Mouse (Mus musculus) myocyte (in vitro differentiated cells): ENCODE measurements around the gene Fabp7. TPM values are rescaled to one million over a fixed set of nuclear protein-coding genes. Genes with fewer than 3 reads are reported as not detected.

Experiments used
- H3K27me3 ChIP-seq: one replicate; pipeline ENCODE4 v1.6.1; 2011; ENCODE audit not compliant: control insufficient read depth, insufficient read depth, insufficient read length
- H3K36me3 ChIP-seq: one replicate; pipeline ENCODE4 v1.6.1; 2011; ENCODE audit not compliant: control insufficient read depth, insufficient read depth
- H3K4me2 ChIP-seq: one replicate; pipeline ENCODE4 v1.6.1; 2011; ENCODE audit warnings: low read depth, control low read depth
- H3K4me3 ChIP-seq: one replicate; pipeline ENCODE4 v1.5.1; 2011; ENCODE audit warnings: mild to moderate bottlenecking, control low read depth, moderate library complexity
- H3K79me2 ChIP-seq: one replicate; pipeline ENCODE4 v1.6.1; 2011; ENCODE audit not compliant: control insufficient read depth, insufficient read depth
- H3ac ChIP-seq: one replicate; pipeline ENCODE4 v1.6.1; 2011; ENCODE audit not compliant: control insufficient read depth, insufficient read length
- CEBPB ChIP-seq: IDR thresholded peaks from 2 replicates; pipeline ENCODE4 v1.6.1; 2011; ENCODE audit warnings: mild to moderate bottlenecking, moderate library complexity; ENCODE audit not compliant: poor library complexity, insufficient read depth, severe bottlenecking
- E2F4 ChIP-seq: IDR thresholded peaks from one replicate; pipeline ENCODE4 v1.6.1; 2011; ENCODE audit warnings: mild to moderate bottlenecking, control low read depth, moderate library complexity; ENCODE audit not compliant: insufficient read depth
- MYOD1 ChIP-seq, 3 experiments: IDR thresholded peaks; one replicate each; pipeline ENCODE4 v1.6.1; 2011; ENCODE audit warnings: control low read depth in 2 of 3, low read depth in 2 of 3, mild to moderate bottlenecking in 2 of 3, moderate library complexity in 1 of 3; ENCODE audit not compliant: insufficient read length in 2 of 3, control insufficient read depth in 1 of 3
- MYOG ChIP-seq, 3 experiments: IDR thresholded peaks; one replicate each; pipeline ENCODE4 v1.6.1; 2011; ENCODE audit warnings: control low read depth in 2 of 3, low read depth in 2 of 3, mild to moderate bottlenecking in 2 of 3; ENCODE audit not compliant: insufficient read length in 2 of 3, control insufficient read depth in 1 of 3, insufficient read depth in 1 of 3
- REST ChIP-seq: IDR thresholded peaks from one replicate; pipeline ENCODE4 v1.6.1; 2011; ENCODE audit warnings: mild to moderate bottlenecking, control low read depth, moderate library complexity; ENCODE audit not compliant: insufficient read depth, insufficient read length
- SRF ChIP-seq: IDR thresholded peaks from one replicate; pipeline ENCODE4 v1.6.1; 2011; ENCODE audit warnings: low read depth; ENCODE audit not compliant: control insufficient read depth, insufficient read length
- TCF12 ChIP-seq: IDR thresholded peaks from one replicate; pipeline ENCODE4 v1.6.1; 2011; ENCODE audit warnings: mild to moderate bottlenecking, control low read depth; ENCODE audit not compliant: poor library complexity, insufficient read depth, severe bottlenecking
- TCF3 ChIP-seq: IDR thresholded peaks from one replicate; pipeline ENCODE4 v1.6.1; 2011; ENCODE audit warnings: low read depth, control low read depth; ENCODE audit not compliant: insufficient read length
- USF1 ChIP-seq: IDR thresholded peaks from one replicate; pipeline ENCODE4 v1.6.1; 2011; ENCODE audit warnings: low read depth, mild to moderate bottlenecking, control low read depth, moderate library complexity
- polyA plus RNA-seq: library from polyadenylated mRNA; unstranded; fragments of >200 nt; fragmentation: generic; extraction: Trizol; gene quantifications from one replicate; pipeline ENCODE4 v1.2.1, GENCODE M21; 2012; ENCODE audit warnings: missing spikeins

Gene Fabp7
- polyA plus RNA-seq, 1 experiment, result 0.11 TPM

DNA sequence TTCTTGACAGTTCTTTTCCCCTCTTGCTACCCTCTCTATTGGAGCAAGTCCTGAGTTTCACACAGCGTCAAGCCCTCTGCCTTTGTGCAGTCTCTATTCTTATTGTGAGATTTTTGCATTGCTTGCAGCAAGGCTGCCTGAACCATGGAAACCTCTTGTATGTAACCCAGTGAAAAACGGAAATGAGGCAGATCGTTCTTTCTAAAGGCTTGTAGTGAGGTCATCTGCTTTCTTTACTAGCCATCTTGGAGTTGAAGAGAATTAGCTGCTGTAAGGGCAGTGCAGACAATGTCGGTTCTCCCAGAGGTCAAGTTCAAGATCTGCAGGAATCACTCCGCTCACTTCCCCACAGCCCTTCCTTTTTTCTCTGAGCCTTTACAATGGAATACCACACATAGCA is 44.0 kb downstream of the Fabp7 start:
- Histone ChIP-seq H3K4me2 (no peak overlapping the region), H3K36me3 (no peaks in the 10 kb centered on the region)

DNA sequence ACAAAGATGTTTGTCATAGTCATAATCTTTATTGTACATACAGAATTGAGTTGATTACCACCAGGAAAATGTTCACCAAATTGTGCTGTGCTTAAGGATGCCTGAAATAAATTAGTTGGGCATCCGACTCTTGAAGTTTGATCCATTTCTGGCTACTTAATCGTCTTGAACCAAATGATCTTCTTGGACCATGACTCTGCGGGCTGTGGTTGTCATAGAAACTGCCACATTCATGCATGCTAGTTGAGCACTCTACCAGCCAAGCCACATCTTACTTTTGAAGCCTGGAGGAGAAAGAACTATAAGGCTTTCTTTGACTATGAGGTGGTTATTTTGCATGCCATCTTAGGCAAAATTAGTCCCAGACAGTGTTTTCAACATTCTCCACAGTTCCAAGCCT is 44.9 kb downstream of the Fabp7 start:
- no peak overlapping the region for H3ac ChIP-seq
- H3K4me3 ChIP-seq, result no peak overlapping the region
- H3K4me2 ChIP-seq, result no peak overlapping the region
- no peaks in the 10 kb centered on the region for H3K27me3 ChIP-seq
- no peaks in the 10 kb centered on the region for H3K36me3 ChIP-seq
- TF ChIP-seq TCF12, result no peak
- TF ChIP-seq REST, result no peak
- no peaks in the 10 kb centered on the region for H3K79me2 ChIP-seq

More for the DNA sequence above, 44.0 kb downstream of the Fabp7 start:
- Histone ChIP-seq H3K79me2 (no peaks in the 10 kb centered on the region), H3ac (no peak overlapping the region), H3K27me3 (no peaks in the 10 kb centered on the region), H3K4me3 (no peak overlapping the region)
- no peak for TF ChIP-seq MYOD1 (IDR thresholded peaks at IDR 0.05; ENCODE audit: control insufficient read depth in 1 of 3, insufficient read length in 2 of 3, low read depth in 2 of 3)
- no peak for TF ChIP-seq USF1
- no peak for TF ChIP-seq TCF12
- TF ChIP-seq SRF, result no peak

DNA sequence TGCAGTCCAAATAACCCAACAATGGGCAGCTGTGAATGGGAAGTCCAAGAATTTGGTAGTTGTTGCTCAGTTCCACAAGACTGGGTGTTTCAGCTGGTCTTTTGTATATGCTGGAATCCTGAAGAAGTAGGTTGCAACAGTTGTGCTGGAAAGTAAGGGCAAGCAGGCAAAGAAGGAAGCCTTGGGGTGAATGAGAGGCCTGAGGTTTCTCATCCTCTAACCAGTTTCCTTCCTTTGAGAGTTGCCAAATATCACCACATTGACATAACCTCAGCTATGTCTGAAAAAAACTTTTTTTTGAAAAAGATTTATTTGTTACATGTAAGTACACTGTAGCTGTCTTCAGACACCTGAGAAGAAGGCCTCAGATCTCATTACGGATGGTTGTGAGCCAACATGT is 50.4 kb downstream of the Fabp7 start:
- Histone ChIP-seq H3K4me3 (no peak overlapping the region), H3K27me3 (no peaks in the 10 kb centered on the region), H3ac (no peak overlapping the region), H3K36me3 (no peaks in the 10 kb centered on the region), H3K79me2 (no peaks in the 10 kb centered on the region), H3K4me2 (no peak overlapping the region)
- TF ChIP-seq SRF (no peak), REST (no peak), TCF12 (no peak)

DNA sequence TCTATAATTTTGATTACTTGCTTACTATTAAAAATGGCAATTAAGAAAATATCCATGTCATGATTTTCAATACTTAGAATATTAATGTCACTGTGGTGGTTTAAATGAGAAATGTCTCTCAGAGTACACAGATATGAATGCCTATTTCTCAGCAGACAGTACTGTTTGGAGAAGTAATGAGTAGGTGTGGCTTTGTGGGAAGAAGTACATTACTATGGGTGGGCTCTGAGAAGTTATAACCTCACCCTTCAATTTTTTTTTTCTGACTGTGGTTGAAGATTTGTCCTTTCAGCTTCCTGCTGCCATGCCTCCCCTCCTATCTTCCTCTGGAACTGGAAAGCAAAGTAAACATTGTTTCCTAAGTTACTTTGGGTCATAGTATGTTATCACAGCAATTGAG is 51.3 kb downstream of the Fabp7 start:
- Histone ChIP-seq H3K36me3 (no peaks in the 10 kb centered on the region), H3ac (no peak overlapping the region), H3K4me2 (no peak overlapping the region), H3K27me3 (no peaks in the 10 kb centered on the region), H3K79me2 (no peaks in the 10 kb centered on the region), H3K4me3 (no peak overlapping the region)
- TF ChIP-seq USF1, result no peak
- TF ChIP-seq TCF12, result no peak
- TF ChIP-seq E2F4, result no peak
- no peak for TF ChIP-seq CEBPB
- no peak for TF ChIP-seq MYOG (IDR thresholded peaks at IDR 0.05; ENCODE audit: control insufficient read depth in 1 of 3, insufficient read depth in 1 of 3, insufficient read length in 2 of 3, low read depth in 2 of 3)
- no peak for TF ChIP-seq TCF3
- TF ChIP-seq SRF, result no peak
- TF ChIP-seq MYOD1 (IDR thresholded peaks at IDR 0.05; ENCODE audit: control insufficient read depth in 1 of 3, insufficient read length in 2 of 3, low read depth in 2 of 3), result no peak

Other genes starting within 250 kb of the Fabp7 start
- not detected for gene Pkib, start 152.9 kb upstream of the Fabp7 start, polyA plus RNA-seq
- gene Smpdl3a, start 9.5 kb downstream of the Fabp7 start, polyA plus RNA-seq, result 6.4 TPM